Mouse (Mus musculus) hindbrain, embryonic 13.5 days (tissue): Measurements from ENCODE around the gene Zfp451. TPM values are rescaled to one million over a fixed set of nuclear protein-coding genes. Genes with fewer than 3 reads are reported as not detected.
A peak's percentile ranks its signal among the peaks of the same experiment; 100 is the strongest.

ENCODE experiments used
- ATAC-seq: fragments of 200-750 bp; cut with Nextera tagmentation; 2 replicates; pipeline ENCODE4 v1.8.0; 2017; ENCODE audit warnings: moderate TSS enrichment; ENCODE audit not compliant: low FRiP score
- H3K27ac ChIP-seq: fragments of 300-500 bp; sonication (generic); 2 replicates; pipeline ENCODE4 v1.5.1; 2015; ENCODE audit warnings: inconsistent platforms, mild to moderate bottlenecking, moderate library complexity
- H3K27me3 ChIP-seq: fragments of 300-500 bp; sonication (generic); 2 replicates; pipeline ENCODE4 v1.6.1; 2015; ENCODE audit warnings: mild to moderate bottlenecking, inconsistent platforms
- H3K36me3 ChIP-seq: fragments of 300-500 bp; sonication (generic); 2 replicates; pipeline ENCODE4 v1.6.1; 2015; ENCODE audit warnings: mild to moderate bottlenecking, inconsistent platforms
- H3K4me1 ChIP-seq: fragments of 300-500 bp; sonication (generic); replicated peaks from 2 replicates; pipeline ENCODE4 v1.6.1; 2015; ENCODE audit warnings: inconsistent platforms
- H3K4me2 ChIP-seq: fragments of 300-500 bp; sonication (generic); 2 replicates; pipeline ENCODE4 v1.6.1; 2015; ENCODE audit warnings: inconsistent platforms, mild to moderate bottlenecking, moderate library complexity
- H3K4me3 ChIP-seq: fragments of 300-500 bp; sonication (generic); 2 replicates; pipeline ENCODE4 v1.5.1; 2015; ENCODE audit warnings: mild to moderate bottlenecking, inconsistent platforms
- H3K9ac ChIP-seq: fragments of 300-500 bp; sonication (generic); 2 replicates; pipeline ENCODE4 v1.6.1; 2015; ENCODE audit warnings: mild to moderate bottlenecking, inconsistent platforms
- H3K9me3 ChIP-seq: fragments of 300-500 bp; sonication (generic); 2 replicates; pipeline ENCODE4 v1.6.1; 2016; ENCODE audit warnings: inconsistent platforms
- WGBS: fragments of 180-500 bp; shearing (Covaris S2); methylation state at CpG from one replicate; pipeline ENCODE4 v1.1.7; 2015; 5-methylcytosine and 5-hydroxymethylcytosine counted together
- polyA plus RNA-seq: library from polyadenylated mRNA; unstranded; fragments of >200 nt; fragmentation: Nextera tagmentation; extraction: Ambion mirVana; gene quantifications from 2 replicates; pipeline ENCODE4 v1.2.1, GENCODE M21; 2015

The Zfp451 gene
- polyA plus RNA-seq, 1 experiment from 2014 or later = 44.3 TPM

DNA sequence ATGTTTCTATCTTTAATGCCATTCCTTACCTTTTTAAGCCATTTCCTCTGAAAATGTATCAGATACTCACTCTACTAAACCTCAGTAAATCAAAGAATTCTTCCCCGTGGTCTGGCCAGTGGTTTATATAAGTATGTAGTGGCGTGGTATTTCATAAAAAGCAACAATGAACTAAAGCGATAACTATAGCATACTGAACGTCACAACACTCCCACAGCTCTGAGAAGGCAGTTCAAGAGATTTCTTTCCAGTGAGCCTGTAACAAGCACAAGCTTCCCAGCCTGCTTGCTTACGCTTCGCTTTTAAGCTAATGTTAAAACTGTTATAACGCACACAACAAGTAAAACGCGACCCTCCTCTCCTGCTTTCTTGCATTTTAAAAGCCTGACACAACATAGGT, 42.3 kb downstream of the Zfp451 start:
- no peaks in the 10 kb centered on the region for H3K4me1 ChIP-seq
- no peak for ATAC-seq
- H3K27ac ChIP-seq = no peak overlapping the region
- H3K9me3 ChIP-seq = no peaks in the 10 kb centered on the region
- H3K36me3 ChIP-seq = peaks cover 65% of the 10 kb centered on the region
- H3K27me3 ChIP-seq = no peaks in the 10 kb centered on the region
- WGBS = 96% methylated on average over 9 of the region's 9 CpGs
- no peak overlapping the region for H3K4me3 ChIP-seq
- no peak overlapping the region for H3K9ac ChIP-seq
- H3K4me2 ChIP-seq = no peak overlapping the region

DNA sequence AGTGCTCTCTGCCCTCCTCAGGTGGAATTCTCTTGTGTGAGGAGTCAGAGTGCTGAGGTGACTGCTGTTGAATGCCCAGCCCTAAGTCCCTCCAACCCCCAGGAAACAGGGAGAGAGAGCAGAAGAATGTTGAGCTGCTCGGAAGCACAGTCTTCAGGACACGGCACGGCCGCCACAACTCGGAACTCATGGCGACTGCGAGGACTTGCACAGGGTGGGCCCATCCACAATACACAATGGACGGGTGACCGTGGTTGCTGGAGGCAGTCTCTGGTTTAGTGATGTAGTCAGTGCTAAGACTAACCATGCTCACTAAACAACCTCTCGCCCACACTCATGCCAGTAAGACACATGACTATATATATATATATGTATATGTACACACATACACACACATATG, 42.8 kb downstream of the Zfp451 start:
- WGBS = 93% methylated on average over 10 of the region's 10 CpGs
- no peaks in the 10 kb centered on the region for H3K4me1 ChIP-seq
- H3K27me3 ChIP-seq = no peaks in the 10 kb centered on the region
- no peak overlapping the region for H3K4me3 ChIP-seq
- no peak overlapping the region for H3K4me2 ChIP-seq
- ATAC-seq = no peak
- H3K27ac ChIP-seq = no peak overlapping the region
- H3K36me3 ChIP-seq = peaks cover 60% of the 10 kb centered on the region
- no peak overlapping the region for H3K9ac ChIP-seq
- no peaks in the 10 kb centered on the region for H3K9me3 ChIP-seq

DNA sequence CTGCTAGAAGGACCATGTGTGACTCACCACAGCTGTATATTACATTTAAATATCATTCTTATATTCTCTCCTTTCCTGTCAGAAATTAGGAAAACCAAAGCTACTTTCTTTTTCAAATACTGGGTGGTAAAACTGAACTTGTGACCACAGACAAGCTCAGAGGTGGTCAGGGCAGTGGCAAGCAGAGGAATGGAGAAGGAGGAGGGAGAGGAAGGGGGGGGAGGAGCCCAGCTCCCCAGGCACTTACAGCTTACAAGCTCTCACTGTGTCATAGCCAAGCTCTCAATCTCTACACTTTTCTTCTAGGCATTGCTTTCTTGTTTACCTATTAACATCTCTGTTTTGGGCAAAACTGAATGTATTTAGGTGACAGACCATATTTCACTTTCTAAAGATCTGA, 45.6 kb downstream of the Zfp451 start:
- H3K9me3 ChIP-seq = no peaks in the 10 kb centered on the region
- no peak overlapping the region for H3K27ac ChIP-seq
- no peak overlapping the region for H3K9ac ChIP-seq
- peaks cover 58% of the 10 kb centered on the region for H3K36me3 ChIP-seq
- H3K4me1 ChIP-seq = no peaks in the 10 kb centered on the region
- H3K4me3 ChIP-seq = no peak overlapping the region
- H3K27me3 ChIP-seq = no peaks in the 10 kb centered on the region
- H3K4me2 ChIP-seq = no peak overlapping the region
- no peak for ATAC-seq

- Histone ChIP-seq H3K4me2 (no peak overlapping the region), H3K9me3 (no peaks in the 10 kb centered on the region), H3K27me3 (no peaks in the 10 kb centered on the region), H3K4me3 (no peak overlapping the region), H3K27ac (no peak overlapping the region), H3K9ac (no peak overlapping the region), H3K4me1 (no peaks in the 10 kb centered on the region), H3K36me3 (peaks cover 57% of the 10 kb centered on the region)
- ATAC-seq = no peak
- 76% methylated on average over 1 of the region's 1 CpGs for WGBS
Measured at GRCm38 (mm10) chr1:33768091-33768787, 46.2 kb downstream of the Zfp451 start.

- Histone ChIP-seq H3K27me3 (no peaks in the 10 kb centered on the region), H3K9me3 (no peaks in the 10 kb centered on the region), H3K4me2 (no peak overlapping the region), H3K27ac (no peak overlapping the region), H3K4me3 (no peak overlapping the region), H3K9ac (no peak overlapping the region), H3K36me3 (peaks cover 54% of the 10 kb centered on the region), H3K4me1 (no peaks in the 10 kb centered on the region)
- no peak for ATAC-seq
- 79% methylated on average over 16 of the region's 16 CpGs for WGBS
Measured at GRCm38 (mm10) chr1:33766520-33767508, 47.6 kb downstream of the Zfp451 start.

- no peaks in the 10 kb centered on the region for H3K4me1 ChIP-seq
- peaks cover 47% of the 10 kb centered on the region for H3K36me3 ChIP-seq
- H3K4me3 ChIP-seq = no peak overlapping the region
- H3K9me3 ChIP-seq = no peaks in the 10 kb centered on the region
- no peak overlapping the region for H3K9ac ChIP-seq
- 87% methylated on average over 11 of the region's 11 CpGs for WGBS
- H3K27me3 ChIP-seq = no peaks in the 10 kb centered on the region
- H3K4me2 ChIP-seq = no peak overlapping the region
- no peak for ATAC-seq
- no peak overlapping the region for H3K27ac ChIP-seq
Measured at GRCm38 (mm10) chr1:33765468-33766080, 48.8 kb downstream of the Zfp451 start.

DNA sequence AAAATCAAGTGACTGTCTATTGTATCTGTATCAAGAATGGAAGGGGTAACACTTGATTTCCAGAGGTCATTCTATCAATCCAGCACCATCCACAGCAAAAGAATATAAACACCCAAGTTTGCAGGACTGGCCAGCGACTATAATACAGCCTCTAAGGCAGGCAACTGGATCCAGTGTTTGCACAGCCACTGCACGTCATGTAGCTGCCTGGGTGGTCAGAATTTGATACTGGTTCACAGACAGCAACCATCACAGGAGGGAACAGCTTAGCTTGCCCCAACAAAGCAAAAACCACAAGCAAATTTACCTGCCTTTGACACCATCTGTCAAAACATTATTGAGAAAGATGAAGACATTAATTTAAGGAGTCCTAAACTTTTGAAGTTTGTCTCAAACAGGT, 50.6 kb downstream of the Zfp451 start:
- Histone ChIP-seq H3K9ac (no peak overlapping the region), H3K4me3 (no peak overlapping the region), H3K4me2 (no peak overlapping the region), H3K27ac (no peak overlapping the region), H3K36me3 (peaks cover 36% of the 10 kb centered on the region), H3K4me1 (no peaks in the 10 kb centered on the region), H3K27me3 (no peaks in the 10 kb centered on the region), H3K9me3 (no peaks in the 10 kb centered on the region)
- WGBS = 88% methylated on average over 2 of the region's 2 CpGs
- no peak for ATAC-seq

- no peaks in the 10 kb centered on the region for H3K9me3 ChIP-seq
- no peak overlapping the region for H3K4me3 ChIP-seq
- no peak overlapping the region for H3K27ac ChIP-seq
- ATAC-seq = no peak
- peak overlapping the region; percentile 98; the same call in 1 of the 2 replicates for H3K4me2 ChIP-seq
- no peak overlapping the region for H3K9ac ChIP-seq
- peaks cover 18% of the 10 kb centered on the region for H3K36me3 ChIP-seq
- 55% methylated on average over 4 of the region's 4 CpGs for WGBS
- no peaks in the 10 kb centered on the region for H3K27me3 ChIP-seq
- H3K4me1 ChIP-seq = peaks cover 23% of the 10 kb centered on the region
Measured at GRCm38 (mm10) chr1:33758488-33758887, 55.9 kb downstream of the Zfp451 start.

- no peaks in the 10 kb centered on the region for H3K27me3 ChIP-seq
- peaks cover 23% of the 10 kb centered on the region for H3K4me1 ChIP-seq
- peak; percentile 89 for ATAC-seq
- under 1% methylated on average over 57 of the region's 61 CpGs for WGBS
- H3K27ac ChIP-seq = peak within 1 kb of the TSS; percentile 70
- no peaks in the 10 kb centered on the region for H3K9me3 ChIP-seq
- H3K4me3 ChIP-seq = peak within 1 kb of the TSS; percentile 69
- peak within 1 kb of the TSS; percentile 98 for H3K4me2 ChIP-seq
- H3K9ac ChIP-seq = peak within 1 kb of the TSS; percentile 85
- H3K36me3 ChIP-seq = peaks cover 14% of the 10 kb centered on the region
Measured at GRCm38 (mm10) chr1:33757491-33758041, 56.8 kb downstream of the Zfp451 start, which contains the start of gene Bag2. Gene Bag2, minus strand, starts transcription at chr1:33757795.

DNA sequence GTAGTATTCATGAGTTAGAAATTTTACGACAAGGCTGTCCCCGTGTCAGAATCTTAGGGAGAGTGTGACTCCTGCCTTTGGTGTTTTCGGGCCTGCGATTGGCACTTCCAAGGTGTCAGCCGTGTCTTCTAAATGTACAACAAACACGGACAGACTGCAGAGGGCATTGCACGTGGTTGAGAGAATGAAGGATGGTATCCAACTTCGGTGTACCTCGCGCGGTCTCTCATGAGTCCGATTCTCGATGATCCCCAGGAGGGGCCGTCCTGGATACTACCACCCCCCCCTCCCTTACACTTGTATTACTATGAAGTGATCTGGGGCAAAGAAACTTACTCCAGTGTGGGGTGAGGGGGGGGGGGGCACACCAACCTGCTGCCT, 57.4 kb downstream of the Zfp451 start:
- no peaks in the 10 kb centered on the region for H3K27me3 ChIP-seq
- peaks cover 10% of the 10 kb centered on the region for H3K36me3 ChIP-seq
- peak; percentile 49 for ATAC-seq
- no peaks in the 10 kb centered on the region for H3K9me3 ChIP-seq
- peak overlapping the region; percentile 98 for H3K4me2 ChIP-seq
- peak overlapping the region; percentile 85 for H3K9ac ChIP-seq
- peaks cover 23% of the 10 kb centered on the region for H3K4me1 ChIP-seq
- H3K27ac ChIP-seq = no peak overlapping the region; the same call in 1 of the 2 replicates
- 8% methylated on average over 14 of the region's 14 CpGs for WGBS
- H3K4me3 ChIP-seq = peak overlapping the region; percentile 69

DNA sequence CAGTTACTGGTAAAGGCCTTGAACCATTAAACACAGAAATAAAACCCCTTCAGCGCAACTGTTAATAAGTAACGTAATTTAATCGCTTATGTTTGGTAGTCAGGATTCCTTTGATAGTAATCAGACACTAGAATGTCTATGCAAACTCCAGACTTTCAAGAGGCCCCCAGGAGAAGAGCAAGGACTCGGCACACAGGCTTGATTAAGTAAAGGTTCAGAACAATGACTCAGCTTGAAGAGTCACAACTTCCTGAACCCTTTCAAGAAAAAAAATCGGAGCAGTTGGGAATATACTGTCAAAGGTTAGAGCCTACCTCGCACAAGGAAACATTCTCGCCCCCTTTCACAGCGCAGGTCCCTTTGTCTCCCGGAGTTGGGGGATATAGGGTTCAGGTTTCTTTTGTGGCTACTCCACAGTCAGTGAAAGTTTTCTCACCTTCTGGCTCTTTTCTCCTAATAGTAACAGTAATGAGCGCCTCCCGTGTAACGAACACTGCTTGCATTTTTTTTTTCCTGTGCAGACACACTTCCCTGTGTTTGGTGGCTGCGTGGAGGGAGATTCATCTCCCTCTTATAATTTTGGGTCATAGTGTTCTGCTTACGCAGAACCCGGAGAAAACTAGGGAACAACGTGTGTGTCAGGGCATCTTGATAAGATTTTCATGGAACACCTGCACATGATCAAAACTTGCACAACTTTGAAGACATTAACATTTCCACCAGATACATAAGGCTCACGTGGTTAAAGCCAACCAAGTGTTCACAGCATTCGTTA, 58.0 kb downstream of the Zfp451 start:
- no peak overlapping the region for H3K27ac ChIP-seq
- H3K27me3 ChIP-seq = no peaks in the 10 kb centered on the region
- H3K36me3 ChIP-seq = peaks cover 10% of the 10 kb centered on the region
- H3K4me2 ChIP-seq = peak overlapping the region; percentile 98
- peak overlapping the region; percentile 85; the same call in 1 of the 2 replicates for H3K9ac ChIP-seq
- H3K4me1 ChIP-seq = peaks cover 23% of the 10 kb centered on the region
- ATAC-seq = no peak
- WGBS = 38% methylated on average over 18 of the region's 18 CpGs
- H3K9me3 ChIP-seq = no peaks in the 10 kb centered on the region
- peak overlapping the region; percentile 69 for H3K4me3 ChIP-seq
